Mouse (Mus musculus) E14TG2a.4 (cell line): ENCODE measurements around the gene Zfp799.

ENCODE experiments used
- CTCF ChIP-seq: conservative IDR thresholded peaks from 2 replicates; pipeline ENCODE4 v1.5.1; 2014; ENCODE audit warnings: low read length
- NANOG ChIP-seq: IDR thresholded peaks from 2 replicates; pipeline ENCODE4 v1.6.1; 2014; ENCODE audit warnings: borderline replicate concordance, low read length, mixed read lengths
- POU5F1 ChIP-seq: IDR thresholded peaks from 2 replicates; pipeline ENCODE4 v1.6.1; 2014; ENCODE audit warnings: low read length, borderline replicate concordance

GRCm38 (mm10) chr17:32771213-32771612 is 58.8 kb downstream of the Zfp799 start:
- peak; percentile 41 for TF ChIP-seq CTCF
- no peak for TF ChIP-seq POU5F1
- no peak for TF ChIP-seq NANOG
